Mouse (Mus musculus) hindbrain, embryonic 16.5 days (tissue): ENCODE measurements around the gene Lipk. TPM values are rescaled to one million over a fixed set of nuclear protein-coding genes. Genes with fewer than 3 reads are reported as not detected.

Experiments
- microRNA-seq: library from miRNA; unstranded; fragments of <30 nt; microRNA quantifications from one replicate; pipeline ENCODE4, GENCODE M21; 2017
- polyA plus RNA-seq: library from polyadenylated mRNA; unstranded; fragments of >200 nt; fragmentation: Nextera tagmentation; extraction: Ambion mirVana; gene quantifications from 2 replicates; pipeline ENCODE4 v1.2.1, GENCODE M21; 2015

Lipk gene
- polyA plus RNA-seq, 1 experiment from 2014 or later = not detected

Small RNA genes lying within 50 kb of the gene (microRNA-seq; reads per million reads assigned to microRNA genes)
- gene Gm23334 = not detected

Other genes starting within 250 kb of the Lipk start
- gene Lipo3, start 246.3 kb upstream of the Lipk start, polyA plus RNA-seq = 13.1 and 14.6 TPM in 2 replicates
- not detected in 2 replicates for gene Lipo1, start 220.8 kb upstream of the Lipk start, polyA plus RNA-seq
- not detected in 2 replicates for gene Lipf, start 47.1 kb upstream of the Lipk start, polyA plus RNA-seq
- gene Lipn, start 59.1 kb downstream of the Lipk start, polyA plus RNA-seq = not detected in 2 replicates
- not detected in 2 replicates for gene Lipm, start 92.6 kb downstream of the Lipk start, polyA plus RNA-seq
- gene Ankrd22, start 157.8 kb downstream of the Lipk start, polyA plus RNA-seq = not detected in 2 replicates
- gene Stambpl1, start 183.9 kb downstream of the Lipk start, polyA plus RNA-seq = 25.9 and 30.0 TPM in 2 replicates
- gene Acta2, start 247.3 kb downstream of the Lipk start, polyA plus RNA-seq = 17.6 and 29.5 TPM in 2 replicates